Mouse (Mus musculus): Measurements from ENCODE around the gene Crcp.

GRCm38 (mm10) chr5:130089177-130089576 is 60.1 kb downstream of the Crcp start:
- TF ChIP-seq PAX5 (IDR thresholded peaks at IDR 0.05; ENCODE audit: low read length) (no peak), USF2 (conservative IDR thresholded peaks at IDR 0.05; ENCODE audit: low read depth, low read length) (no peak)

All from CH12.LX (cell line).